Mouse (Mus musculus) spleen, adult 2 months (tissue): ENCODE data around the gene Smpd3.

Experiments
- CTCF ChIP-seq: fragments of 200-500 bp; IDR thresholded peaks from 2 replicates; pipeline ENCODE4 v1.5.1; 2011; ENCODE audit warnings: mild to moderate bottlenecking, inconsistent platforms; ENCODE audit not compliant: insufficient read depth, insufficient read length, insufficient replicate concordance; ENCODE audit errors: extremely low read depth
- POLR2A ChIP-seq: fragments of 200-500 bp; IDR thresholded peaks from 2 replicates; pipeline ENCODE4 v1.6.1; 2011; ENCODE audit warnings: low read depth, low read length, inconsistent platforms

DNA sequence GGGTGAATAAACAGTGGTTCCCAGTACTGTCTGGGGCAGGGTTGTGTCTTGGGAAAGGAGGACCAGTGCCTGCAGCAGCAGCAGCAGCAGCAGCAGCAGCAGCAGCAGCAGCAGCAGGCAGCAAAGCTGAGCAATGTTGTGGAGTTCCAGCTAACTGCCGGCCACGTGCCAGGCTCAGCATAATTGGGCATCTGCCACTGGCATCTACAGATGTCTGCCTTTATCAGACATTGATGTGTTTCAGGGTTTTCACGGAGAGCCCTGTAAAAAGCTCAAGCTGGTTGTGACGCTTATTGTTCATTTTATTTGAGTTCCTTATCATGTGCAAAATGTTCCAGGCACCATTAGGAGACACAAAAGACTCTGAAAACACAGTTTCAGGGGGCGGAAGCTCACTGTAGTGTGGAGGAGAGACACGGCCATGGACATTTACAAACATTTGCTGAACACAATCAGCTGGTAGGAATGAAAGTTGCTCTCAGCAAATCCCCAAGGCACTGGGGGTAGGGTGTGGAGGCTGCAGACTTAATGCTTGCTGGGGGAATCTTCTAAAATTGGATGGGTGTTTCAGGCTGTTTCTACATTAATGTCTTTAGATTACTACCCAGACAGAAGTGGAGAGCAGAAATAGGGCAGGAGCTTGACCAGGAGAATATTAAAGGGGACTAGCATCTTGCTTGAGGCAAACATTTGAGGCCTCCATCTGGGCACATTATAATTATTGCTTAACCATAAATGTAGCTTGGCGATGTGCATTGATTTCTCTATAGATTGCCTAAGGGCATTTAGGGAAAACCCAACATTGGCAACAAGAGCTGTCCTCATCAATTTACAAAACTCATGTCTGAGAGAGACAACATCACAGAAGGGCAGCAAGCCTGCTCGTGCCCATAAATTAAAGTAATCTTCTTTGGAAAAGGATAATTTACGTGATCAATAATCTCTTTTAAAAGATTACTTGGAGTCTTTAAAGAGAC, 36.8 kb downstream of the Smpd3 start:
- TF ChIP-seq POLR2A (no peak), CTCF (no peak)
